Mouse (Mus musculus): Measurements from ENCODE around the gene Myo3b. TPM values are rescaled to one million over a fixed set of nuclear protein-coding genes. Genes with fewer than 3 reads are reported as not detected.

The Myo3b gene
- polyA plus RNA-seq, 1 experiment from 2014 or later = not detected

- no peaks in the 10 kb centered on the region for H3K27me3 ChIP-seq (replicated peaks; ENCODE audit: control insufficient read depth, insufficient read depth, low read length)
- no peaks in the 10 kb centered on the region for H3K4me1 ChIP-seq (replicated peaks; ENCODE audit: control insufficient read depth, insufficient read depth, low read length)
- TF ChIP-seq CTCF (IDR thresholded peaks at IDR 0.05; ENCODE audit: low read depth) = no peak
- H3K27ac ChIP-seq (ENCODE audit: low read depth, low read length) = no peak overlapping the region
- 48% methylated on average over 11 of the region's 11 CpGs for WGBS
- no peak overlapping the region for H3K9ac ChIP-seq (ENCODE audit: low read depth, low read length)
- no peak overlapping the region for H3K4me3 ChIP-seq (ENCODE audit: low read depth, low read length)
- no peak overlapping the region for H3K4me2 ChIP-seq (replicated peaks; ENCODE audit: low read depth)
- no peaks in the 10 kb centered on the region for H3K36me3 ChIP-seq (ENCODE audit: control insufficient read depth, insufficient read depth)
- ATAC-seq = no peak
- no peaks in the 10 kb centered on the region for H3K9me3 ChIP-seq (ENCODE audit: control insufficient read depth)
These were observed 163.1 kb downstream of the Myo3b start for GRCm38 (mm10) chr2:70201796-70202555.

DNA sequence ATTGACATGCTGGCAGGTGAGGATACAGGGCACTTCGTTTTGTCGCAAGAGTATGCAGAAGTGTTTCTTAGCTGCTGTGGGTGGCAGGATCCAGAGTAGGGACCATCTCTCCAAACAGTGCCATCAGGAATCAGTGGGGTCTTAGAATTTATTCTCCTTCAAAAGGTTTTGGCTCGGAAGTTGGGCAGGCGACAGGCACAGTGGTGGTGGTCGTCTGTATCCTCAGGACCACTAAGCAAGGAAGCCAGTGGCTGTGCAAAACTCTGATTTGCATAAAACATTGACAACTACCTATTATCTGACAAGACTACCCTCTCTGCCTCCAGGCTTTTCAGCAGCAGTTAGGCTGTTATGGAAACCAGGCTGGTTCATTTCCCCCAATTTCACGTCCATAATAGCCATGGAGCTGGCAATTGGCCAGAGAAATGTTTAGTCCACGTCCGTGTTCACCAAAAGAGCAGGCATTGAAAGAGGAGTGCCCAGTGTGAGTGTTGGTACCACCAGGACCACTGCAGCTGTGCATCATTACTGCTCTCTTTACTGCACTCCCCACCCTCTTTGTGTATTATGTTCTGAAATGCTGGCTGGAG is 163.7 kb downstream of the Myo3b start:
- TF ChIP-seq CTCF (IDR thresholded peaks at IDR 0.05; ENCODE audit: low read depth) = no peak
- 44% methylated on average over 8 of the region's 8 CpGs for WGBS
- no peak overlapping the region for H3K9ac ChIP-seq (ENCODE audit: low read depth, low read length)
- H3K9me3 ChIP-seq (ENCODE audit: control insufficient read depth) = no peaks in the 10 kb centered on the region
- H3K4me2 ChIP-seq (replicated peaks; ENCODE audit: low read depth) = no peak overlapping the region
- ATAC-seq = no peak
- H3K4me1 ChIP-seq (replicated peaks; ENCODE audit: control insufficient read depth, insufficient read depth, low read length) = no peaks in the 10 kb centered on the region
- no peak overlapping the region for H3K4me3 ChIP-seq (ENCODE audit: low read depth, low read length)
- no peak overlapping the region for H3K27ac ChIP-seq (ENCODE audit: low read depth, low read length)
- no peaks in the 10 kb centered on the region for H3K36me3 ChIP-seq (ENCODE audit: control insufficient read depth, insufficient read depth)
- H3K27me3 ChIP-seq (replicated peaks; ENCODE audit: control insufficient read depth, insufficient read depth, low read length) = no peaks in the 10 kb centered on the region

DNA sequence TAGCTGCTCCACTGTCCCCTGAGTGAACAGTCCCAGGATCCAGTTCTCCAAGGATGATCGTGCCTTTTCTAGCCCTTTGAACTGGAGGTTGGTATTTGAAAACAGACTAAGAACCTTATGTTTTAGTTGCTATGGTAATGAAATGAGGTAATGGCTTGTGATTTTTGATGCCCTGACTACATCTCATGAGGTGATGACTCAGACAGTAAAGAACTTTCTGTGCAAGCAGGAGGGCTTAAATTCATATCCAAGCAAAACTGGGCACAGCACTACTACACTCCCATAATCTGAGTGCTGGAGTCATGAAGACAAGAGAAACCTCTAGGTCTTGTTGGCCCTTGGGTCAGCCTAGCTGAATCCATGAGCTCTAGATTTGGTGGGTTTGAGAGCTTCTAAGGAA is 169.5 kb downstream of the Myo3b start:
- TF ChIP-seq CTCF (IDR thresholded peaks at IDR 0.05; ENCODE audit: low read depth) = no peak
- WGBS = 91% methylated on average over 1 of the region's 1 CpGs
- Histone ChIP-seq H3K4me2 (replicated peaks; ENCODE audit: low read depth) (no peak overlapping the region), H3K36me3 (ENCODE audit: control insufficient read depth, insufficient read depth) (no peaks in the 10 kb centered on the region), H3K9ac (ENCODE audit: low read depth, low read length) (no peak overlapping the region), H3K4me1 (replicated peaks; ENCODE audit: control insufficient read depth, insufficient read depth, low read length) (no peaks in the 10 kb centered on the region), H3K9me3 (ENCODE audit: control insufficient read depth) (0 out of 2 replicates have a peak, but pooled peaks cover 4% of the 10 kb centered on the region), H3K27me3 (replicated peaks; ENCODE audit: control insufficient read depth, insufficient read depth, low read length) (no peaks in the 10 kb centered on the region), H3K27ac (ENCODE audit: low read depth, low read length) (no peak overlapping the region), H3K4me3 (ENCODE audit: low read depth, low read length) (no peak overlapping the region)
- no peak for ATAC-seq

GRCm38 (mm10) chr2:70209790-70210189 is 170.9 kb downstream of the Myo3b start:
- Histone ChIP-seq H3K9ac (ENCODE audit: low read depth, low read length) (no peak overlapping the region), H3K27ac (ENCODE audit: low read depth, low read length) (no peak overlapping the region), H3K4me3 (ENCODE audit: low read depth, low read length) (no peak overlapping the region), H3K4me2 (replicated peaks; ENCODE audit: low read depth) (no peak overlapping the region), H3K27me3 (replicated peaks; ENCODE audit: control insufficient read depth, insufficient read depth, low read length) (no peaks in the 10 kb centered on the region), H3K9me3 (ENCODE audit: control insufficient read depth) (0 out of 2 replicates have a peak, but pooled peaks cover 4% of the 10 kb centered on the region), H3K4me1 (replicated peaks; ENCODE audit: control insufficient read depth, insufficient read depth, low read length) (no peaks in the 10 kb centered on the region), H3K36me3 (ENCODE audit: control insufficient read depth, insufficient read depth) (no peaks in the 10 kb centered on the region)
- 77% methylated on average over 3 of the region's 3 CpGs for WGBS
- no peak for ATAC-seq
- TF ChIP-seq CTCF (IDR thresholded peaks at IDR 0.05; ENCODE audit: low read depth) = no peak

DNA sequence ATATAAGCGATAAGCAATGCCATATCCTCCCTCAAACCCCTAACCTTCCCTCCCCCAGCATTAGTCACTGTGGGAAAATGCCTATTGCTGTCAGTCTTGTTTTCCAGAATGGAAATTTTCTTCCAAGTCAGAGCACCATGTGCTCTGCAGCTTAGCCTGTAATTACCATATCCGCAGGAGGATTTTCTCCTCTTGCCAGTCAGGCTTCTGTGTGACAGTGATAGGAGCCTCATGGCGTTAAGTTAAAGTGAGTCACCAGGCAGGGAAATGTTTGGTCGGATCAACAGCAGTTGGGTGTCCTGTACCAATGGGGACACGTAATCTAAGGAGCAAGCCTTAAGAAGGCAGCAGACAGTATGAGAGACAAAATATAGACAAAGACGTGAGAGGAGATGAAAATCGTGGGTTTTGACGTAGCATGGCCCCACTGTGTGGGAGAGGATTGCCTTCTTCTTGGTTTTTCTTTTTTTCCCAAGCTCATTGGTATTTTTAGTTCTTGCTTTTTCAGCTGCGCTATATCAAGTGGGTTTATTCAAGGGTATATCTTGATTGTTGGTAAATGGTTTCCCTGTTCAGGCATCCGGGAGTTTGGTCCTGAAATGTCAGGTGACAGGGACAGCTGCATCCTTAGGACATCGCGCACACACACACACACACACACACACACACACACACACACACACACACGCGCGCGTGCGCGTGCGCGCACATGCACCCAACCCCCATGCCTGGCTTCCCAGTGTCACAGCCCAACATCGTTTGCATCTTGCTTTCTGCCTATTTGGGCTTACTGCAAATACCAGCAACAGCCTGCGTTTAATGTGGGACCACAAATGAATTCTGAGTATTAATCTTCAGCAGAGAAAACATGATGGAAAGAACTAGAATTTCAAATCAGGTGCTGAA is 171.8 kb downstream of the Myo3b start:
- H3K9ac ChIP-seq (ENCODE audit: low read depth, low read length) = no peak overlapping the region
- H3K27ac ChIP-seq (ENCODE audit: low read depth, low read length) = no peak overlapping the region
- no peaks in the 10 kb centered on the region for H3K27me3 ChIP-seq (replicated peaks; ENCODE audit: control insufficient read depth, insufficient read depth, low read length)
- 0 out of 2 replicates have a peak, but pooled peaks cover 4% of the 10 kb centered on the region for H3K9me3 ChIP-seq (ENCODE audit: control insufficient read depth)
- H3K4me2 ChIP-seq (replicated peaks; ENCODE audit: low read depth) = no peak overlapping the region
- H3K4me3 ChIP-seq (ENCODE audit: low read depth, low read length) = no peak overlapping the region
- 86% methylated on average over 22 of the region's 22 CpGs for WGBS
- TF ChIP-seq CTCF (IDR thresholded peaks at IDR 0.05; ENCODE audit: low read depth) = no peak
- ATAC-seq = no peak
- H3K36me3 ChIP-seq (ENCODE audit: control insufficient read depth, insufficient read depth) = no peaks in the 10 kb centered on the region
- H3K4me1 ChIP-seq (replicated peaks; ENCODE audit: control insufficient read depth, insufficient read depth, low read length) = no peaks in the 10 kb centered on the region

- Histone ChIP-seq H3K4me3 (ENCODE audit: low read depth, low read length) (no peak overlapping the region), H3K4me1 (replicated peaks; ENCODE audit: control insufficient read depth, insufficient read depth, low read length) (no peaks in the 10 kb centered on the region), H3K36me3 (ENCODE audit: control insufficient read depth, insufficient read depth) (no peaks in the 10 kb centered on the region), H3K9ac (ENCODE audit: low read depth, low read length) (no peak overlapping the region), H3K27me3 (replicated peaks; ENCODE audit: control insufficient read depth, insufficient read depth, low read length) (no peaks in the 10 kb centered on the region), H3K4me2 (replicated peaks; ENCODE audit: low read depth) (no peak overlapping the region), H3K9me3 (ENCODE audit: control insufficient read depth) (0 out of 2 replicates have a peak, but pooled peaks cover 4% of the 10 kb centered on the region), H3K27ac (ENCODE audit: low read depth, low read length) (no peak overlapping the region)
- TF ChIP-seq CTCF (IDR thresholded peaks at IDR 0.05; ENCODE audit: low read depth) = no peak
- no peak for ATAC-seq
- 67% methylated on average over 8 of the region's 8 CpGs for WGBS
These were observed 175.5 kb downstream of the Myo3b start for GRCm38 (mm10) chr2:70214401-70214800.

All from intestine, postnatal 0 days (tissue).